Mouse (Mus musculus): ENCODE measurements around the gene Gatc. TPM values are rescaled to one million over a fixed set of nuclear protein-coding genes. Genes with fewer than 3 reads are reported as not detected.
"Not testable (repeated sequence)": the region's sequence is repeated elsewhere in the genome, so short reads cannot be mapped to it uniquely, and the experiment has no call there.

The Gatc gene
- 20.6 and 21.2 TPM in 2 replicates for polyA plus RNA-seq (2016; fragmentation: Nextera tagmentation; extraction: Ambion mirVana)

- ATAC-seq, result peak; percentile 90
- WGBS (ENCODE audit: insufficient replicate concordance), result under 1% methylated on average over 62 of the region's 62 CpGs
These were observed at the start of gene Gatc, which contains the start of gene Triap1 for GRCm38 (mm10) chr5:115340577-115341313. TSS of gene Gatc (minus strand) at chr5:115341178. TSS of gene Triap1 (plus strand) at chr5:115341225.

GRCm38 (mm10) chr5:115378882-115379281, 37.9 kb upstream of the Gatc start:
- 45% methylated on average over 2 of the region's 2 CpGs for WGBS (ENCODE audit: insufficient replicate concordance)
- ATAC-seq, result not testable (repeated sequence)

More at GRCm38 (mm10) chr5:115340577-115341313, at the start of gene Gatc, which contains the start of gene Triap1:
- peak within 1 kb of the TSS; percentile 91 for H3K4me3 ChIP-seq
- H3K27ac ChIP-seq, result peak within 1 kb of the TSS; percentile 91
- H3K27me3 ChIP-seq (replicated peaks), result no peaks in the 10 kb centered on the region
- peaks cover 66% of the 10 kb centered on the region for H3K36me3 ChIP-seq
- peak within 1 kb of the TSS; percentile 93 for H3K9ac ChIP-seq
- H3K4me1 ChIP-seq, result peaks cover 48% of the 10 kb centered on the region
- no peaks in the 10 kb centered on the region for H3K9me3 ChIP-seq (replicated peaks)
- peak within 1 kb of the TSS; percentile 85 for H3K4me2 ChIP-seq

GRCm38 (mm10) chr5:115375436-115375835, 34.5 kb upstream of the Gatc start:
- H3K9me3 ChIP-seq (replicated peaks), result no peaks in the 10 kb centered on the region
- H3K4me3 ChIP-seq, result no peak overlapping the region
- 57% methylated on average over 2 of the region's 2 CpGs for WGBS (ENCODE audit: insufficient replicate concordance)
- H3K27ac ChIP-seq, result no peak overlapping the region
- H3K36me3 ChIP-seq, result no peaks in the 10 kb centered on the region
- no peak overlapping the region for H3K4me2 ChIP-seq
- no peak overlapping the region for H3K9ac ChIP-seq
- no peaks in the 10 kb centered on the region for H3K4me1 ChIP-seq
- H3K27me3 ChIP-seq (replicated peaks), result peaks cover 43% of the 10 kb centered on the region
- no peak for ATAC-seq

More at GRCm38 (mm10) chr5:115378882-115379281, 37.9 kb upstream of the Gatc start:
- not testable (repeated sequence) for H3K4me2 ChIP-seq; H3K4me3 ChIP-seq; H3K36me3 ChIP-seq; H3K4me1 ChIP-seq; H3K9me3 ChIP-seq (replicated peaks); H3K27ac ChIP-seq; H3K9ac ChIP-seq
- peaks cover 12% of the 10 kb centered on the region for H3K27me3 ChIP-seq (replicated peaks)

- WGBS (ENCODE audit: insufficient replicate concordance), result 22% methylated on average over 11 of the region's 11 CpGs
- no peak overlapping the region; the same call in 1 of the 2 replicates for H3K9ac ChIP-seq
These were observed 33.3 kb upstream of the Gatc start for GRCm38 (mm10) chr5:115374204-115374820.

GRCm38 (mm10) chr5:115373441-115374203, 32.6 kb upstream of the Gatc start:
- no peaks in the 10 kb centered on the region for H3K36me3 ChIP-seq
- no peak overlapping the region for H3K4me3 ChIP-seq
- H3K4me2 ChIP-seq, result peak overlapping the region; percentile 38; the same call in 1 of the 2 replicates
- H3K9me3 ChIP-seq (replicated peaks), result no peaks in the 10 kb centered on the region
- H3K27me3 ChIP-seq (replicated peaks), result peaks cover 44% of the 10 kb centered on the region
- no peak overlapping the region for H3K27ac ChIP-seq
- no peak for ATAC-seq
- 17% methylated on average over 26 of the region's 26 CpGs for WGBS (ENCODE audit: insufficient replicate concordance)
- no peak overlapping the region; the same call in 1 of the 2 replicates for H3K9ac ChIP-seq
- H3K4me1 ChIP-seq, result no peaks in the 10 kb centered on the region

More at GRCm38 (mm10) chr5:115374204-115374820, 33.3 kb upstream of the Gatc start:
- ATAC-seq, result no peak
- Histone ChIP-seq H3K27me3 (replicated peaks) (peaks cover 44% of the 10 kb centered on the region), H3K4me2 (peak overlapping the region; percentile 38; the same call in 1 of the 2 replicates), H3K36me3 (no peaks in the 10 kb centered on the region), H3K27ac (no peak overlapping the region), H3K4me1 (no peaks in the 10 kb centered on the region), H3K9me3 (replicated peaks) (no peaks in the 10 kb centered on the region), H3K4me3 (no peak overlapping the region)

GRCm38 (mm10) chr5:115371736-115372135, 30.8 kb upstream of the Gatc start:
- 47% methylated on average over 9 of the region's 9 CpGs for WGBS (ENCODE audit: insufficient replicate concordance)
- Histone ChIP-seq H3K27ac (no peak overlapping the region), H3K36me3 (no peaks in the 10 kb centered on the region), H3K27me3 (replicated peaks) (peaks cover 44% of the 10 kb centered on the region), H3K4me2 (no peak overlapping the region), H3K4me1 (no peaks in the 10 kb centered on the region), H3K4me3 (no peak overlapping the region), H3K9me3 (replicated peaks) (no peaks in the 10 kb centered on the region), H3K9ac (no peak overlapping the region)
- ATAC-seq, result no peak

GRCm38 (mm10) chr5:115364782-115365181, 23.8 kb upstream of the Gatc start:
- H3K27ac ChIP-seq, result no peak overlapping the region
- no peaks in the 10 kb centered on the region for H3K36me3 ChIP-seq
- H3K4me1 ChIP-seq, result no peaks in the 10 kb centered on the region
- H3K27me3 ChIP-seq (replicated peaks), result peaks cover 48% of the 10 kb centered on the region
- no peak overlapping the region for H3K4me3 ChIP-seq
- H3K4me2 ChIP-seq, result no peak overlapping the region
- no peaks in the 10 kb centered on the region for H3K9me3 ChIP-seq (replicated peaks)
- no peak for ATAC-seq
- H3K9ac ChIP-seq, result no peak overlapping the region
- WGBS (ENCODE audit: insufficient replicate concordance), result 63% methylated on average over 4 of the region's 4 CpGs

- no peak overlapping the region for H3K4me2 ChIP-seq
- no peaks in the 10 kb centered on the region for H3K36me3 ChIP-seq
- no peak overlapping the region for H3K4me3 ChIP-seq
- no peak overlapping the region for H3K9ac ChIP-seq
- peaks cover 48% of the 10 kb centered on the region for H3K27me3 ChIP-seq (replicated peaks)
- H3K27ac ChIP-seq, result no peak overlapping the region
- no peak for ATAC-seq
- WGBS (ENCODE audit: insufficient replicate concordance), result 20% methylated on average over 18 of the region's 19 CpGs
- H3K4me1 ChIP-seq, result no peaks in the 10 kb centered on the region
- H3K9me3 ChIP-seq (replicated peaks), result no peaks in the 10 kb centered on the region
These were observed 22.1 kb upstream of the Gatc start for GRCm38 (mm10) chr5:115362819-115363714.

GRCm38 (mm10) chr5:115362216-115362615, 21.2 kb upstream of the Gatc start:
- ATAC-seq, result no peak
- H3K27ac ChIP-seq, result no peak overlapping the region
- WGBS (ENCODE audit: insufficient replicate concordance), result 17% methylated on average over 7 of the region's 7 CpGs
- H3K4me2 ChIP-seq, result no peak overlapping the region
- H3K9ac ChIP-seq, result no peak overlapping the region
- no peaks in the 10 kb centered on the region for H3K4me1 ChIP-seq
- no peak overlapping the region for H3K4me3 ChIP-seq
- no peaks in the 10 kb centered on the region for H3K9me3 ChIP-seq (replicated peaks)
- no peaks in the 10 kb centered on the region for H3K36me3 ChIP-seq
- H3K27me3 ChIP-seq (replicated peaks), result peaks cover 48% of the 10 kb centered on the region

GRCm38 (mm10) chr5:115359851-115360372, 18.9 kb upstream of the Gatc start:
- Histone ChIP-seq H3K4me3 (no peak overlapping the region), H3K27ac (no peak overlapping the region), H3K27me3 (replicated peaks) (peaks cover 45% of the 10 kb centered on the region), H3K4me1 (no peaks in the 10 kb centered on the region), H3K4me2 (no peak overlapping the region), H3K9ac (no peak overlapping the region), H3K9me3 (replicated peaks) (no peaks in the 10 kb centered on the region), H3K36me3 (no peaks in the 10 kb centered on the region)
- no peak for ATAC-seq
- 48% methylated on average over 5 of the region's 5 CpGs for WGBS (ENCODE audit: insufficient replicate concordance)

GRCm38 (mm10) chr5:115359438-115359837, 18.5 kb upstream of the Gatc start:
- no peak overlapping the region for H3K27ac ChIP-seq
- peaks cover 43% of the 10 kb centered on the region for H3K27me3 ChIP-seq (replicated peaks)
- no peaks in the 10 kb centered on the region for H3K36me3 ChIP-seq
- H3K9ac ChIP-seq, result no peak overlapping the region
- no peak overlapping the region for H3K4me2 ChIP-seq
- no peaks in the 10 kb centered on the region for H3K9me3 ChIP-seq (replicated peaks)
- H3K4me1 ChIP-seq, result no peaks in the 10 kb centered on the region
- no peak overlapping the region for H3K4me3 ChIP-seq
- ATAC-seq, result no peak
- 70% methylated on average over 8 of the region's 8 CpGs for whole genome bisulfite sequencing (ENCODE audit: insufficient replicate concordance)
